Mouse (Mus musculus) spleen, postnatal 14 days (tissue): ENCODE measurements at regions not wholly inside any gene's neighbourhood (a gene's known extent, or its start where the extent isn't known, plus 50 kb on each side); places are given as distances from the start of the nearest gene placed in this dataset.

Source experiments
- DNase-seq, 2 experiments: peaks; one replicate each; pipeline ENCODE4 v3.0.0; 2021 to 2022; ENCODE audit warnings: low spot score in 2 of 2

DNA sequence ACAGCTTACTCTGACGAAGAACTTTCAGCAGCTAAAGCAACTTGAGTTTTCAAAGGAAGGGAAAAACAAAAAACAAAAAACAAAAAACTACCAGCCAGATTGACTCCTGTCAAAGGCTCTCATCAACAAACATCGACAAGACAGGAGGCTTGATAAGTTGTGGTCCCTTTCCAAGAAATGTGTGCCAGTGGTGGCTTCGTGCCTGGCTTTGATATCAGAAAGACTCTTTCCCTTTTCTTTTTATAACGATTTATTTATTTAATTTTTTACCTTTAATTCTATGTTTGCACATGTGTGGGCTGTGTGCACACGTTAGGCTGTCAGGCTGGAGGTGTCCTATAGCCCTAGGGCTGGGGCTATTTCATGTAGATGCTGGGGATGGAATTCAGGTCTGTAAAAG lies 60.4 kb downstream of the Dact1 start:
- DNase-seq, result no peak

DNA sequence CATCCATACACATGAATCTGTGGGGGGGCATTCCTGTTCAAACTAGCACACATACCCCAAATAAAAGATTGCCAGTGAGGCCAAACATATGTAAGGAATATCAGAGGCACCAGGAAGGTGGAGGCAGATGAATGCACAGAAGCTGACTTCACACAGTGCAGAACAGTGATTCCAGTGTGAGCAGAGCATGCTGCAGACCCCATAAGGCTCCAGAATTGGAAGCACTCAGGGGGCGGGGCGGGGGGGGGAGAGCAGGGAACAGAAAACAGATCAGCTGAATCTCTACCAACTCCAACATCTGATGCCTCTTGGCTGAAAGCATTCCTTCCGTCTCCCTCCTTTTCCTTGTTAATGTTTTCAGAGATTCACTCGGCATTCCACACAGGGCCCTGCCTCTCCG lies 62.3 kb downstream of the Dact1 start:
- no peak for DNase-seq

DNA sequence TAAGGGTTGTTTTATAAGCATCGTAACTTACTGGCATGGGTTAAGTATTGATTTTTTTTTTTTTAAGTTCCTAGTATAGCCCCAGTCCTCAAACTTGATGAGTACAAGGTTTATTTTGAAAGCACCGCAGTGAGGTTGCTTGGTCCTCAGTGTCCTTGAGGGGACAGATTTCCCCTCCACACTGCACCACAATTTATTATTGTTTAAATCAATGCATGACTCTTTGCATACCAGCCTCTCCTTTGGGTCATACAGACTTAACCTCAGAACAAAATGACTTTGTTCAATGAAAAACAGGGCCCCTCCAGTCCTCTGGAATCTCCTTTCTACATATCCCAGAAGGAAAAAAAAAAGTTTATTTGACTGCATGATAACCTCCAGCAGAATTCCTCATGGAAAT lies 63.9 kb downstream of the Dact1 start:
- DNase-seq, result no peak

DNA sequence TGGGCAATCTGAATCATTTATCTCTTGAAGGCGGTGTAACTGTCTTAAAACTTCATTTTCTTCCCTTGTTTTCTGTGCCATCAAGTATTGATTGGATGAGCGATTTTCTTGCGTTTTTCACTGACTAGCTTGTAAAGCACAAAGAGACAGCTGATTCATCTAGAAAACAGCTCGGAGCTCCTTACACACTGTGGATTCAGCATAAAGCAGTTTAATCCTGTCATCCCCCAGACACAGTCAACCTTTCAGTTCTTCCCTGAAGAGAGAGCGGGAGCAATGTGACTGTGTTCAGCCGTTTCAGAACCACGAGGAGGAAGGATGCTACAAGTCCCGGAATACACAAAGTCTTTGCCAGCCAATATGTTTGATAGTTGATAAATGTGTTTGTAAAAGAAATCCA lies 66.8 kb downstream of the Dact1 start:
- DNase-seq, result no peak

DNA sequence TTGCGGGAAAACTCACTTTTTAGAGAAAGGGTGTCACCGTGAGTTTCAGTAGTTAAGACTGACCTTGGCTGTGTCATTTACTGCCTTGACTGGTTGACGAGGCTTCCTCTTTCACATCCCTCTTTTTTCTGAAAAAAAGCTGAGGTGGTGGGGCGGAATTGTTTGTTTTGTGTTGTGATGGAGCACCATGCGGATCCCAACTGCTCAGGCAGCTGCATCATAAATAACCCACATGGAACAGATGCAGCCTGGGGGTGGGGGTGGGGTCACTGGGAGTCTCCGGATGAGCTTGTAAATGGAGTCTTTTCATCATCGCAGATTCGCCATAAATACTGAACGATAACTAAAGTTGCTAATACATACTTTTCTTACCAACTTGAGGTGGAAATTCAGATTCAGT lies 67.3 kb downstream of the Dact1 start:
- DNase-seq, result no peak

DNA sequence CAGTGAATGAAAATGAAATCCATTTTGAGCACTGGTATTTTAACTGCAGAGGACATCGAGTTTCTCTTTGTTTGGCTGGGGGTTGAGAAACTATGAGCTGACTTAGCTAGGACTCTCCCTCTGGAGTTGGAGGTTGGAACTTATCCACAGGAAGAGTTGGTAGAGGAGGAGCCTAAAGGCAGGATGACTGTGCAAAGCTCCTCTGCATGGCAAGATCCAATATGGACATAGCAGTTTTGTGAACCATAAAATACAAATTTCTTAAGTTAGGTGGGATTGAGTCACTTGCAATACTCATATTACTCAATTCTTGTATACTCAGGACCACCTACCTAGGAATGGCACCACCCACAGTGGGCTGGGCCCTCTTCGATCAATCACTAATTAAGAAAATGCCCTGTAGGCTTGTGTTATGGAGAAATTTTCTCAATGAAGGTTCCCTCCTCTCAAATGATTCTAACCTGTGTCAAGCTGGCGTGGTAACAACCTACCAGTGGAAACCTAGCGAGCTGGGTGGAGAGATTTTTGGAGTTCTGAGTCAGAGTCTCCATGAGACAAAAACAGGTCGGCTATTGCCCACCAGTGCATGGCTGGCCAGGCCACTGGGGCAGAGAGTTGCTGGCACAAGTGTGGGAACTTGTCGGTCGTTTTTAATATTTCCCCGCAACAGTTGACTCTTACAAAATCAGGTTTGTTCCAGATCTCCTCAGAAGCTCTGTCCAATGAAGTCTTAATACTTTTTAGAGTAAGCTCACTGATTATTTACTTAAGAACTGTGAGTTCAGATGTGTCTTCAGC lies 70.1 kb downstream of the Dact1 start:
- no peak for DNase-seq

DNA sequence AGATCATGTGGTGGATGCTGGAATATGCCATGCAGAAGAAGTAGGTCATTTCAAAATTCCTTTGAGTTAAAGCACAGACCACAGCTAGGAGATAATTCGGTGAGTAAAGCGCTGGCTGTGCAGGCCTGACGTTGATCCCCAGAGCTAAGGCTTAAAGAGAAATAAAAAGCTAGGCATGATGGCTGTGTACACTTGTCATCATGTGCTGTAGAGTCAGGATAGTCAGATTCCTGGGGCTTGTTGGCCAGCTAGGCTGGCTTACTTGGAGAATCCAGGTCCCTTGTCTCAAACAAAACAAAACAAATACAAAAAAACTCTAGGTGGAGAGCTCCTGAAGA lies 70.7 kb downstream of the Dact1 start:
- DNase-seq, result no peak

DNA sequence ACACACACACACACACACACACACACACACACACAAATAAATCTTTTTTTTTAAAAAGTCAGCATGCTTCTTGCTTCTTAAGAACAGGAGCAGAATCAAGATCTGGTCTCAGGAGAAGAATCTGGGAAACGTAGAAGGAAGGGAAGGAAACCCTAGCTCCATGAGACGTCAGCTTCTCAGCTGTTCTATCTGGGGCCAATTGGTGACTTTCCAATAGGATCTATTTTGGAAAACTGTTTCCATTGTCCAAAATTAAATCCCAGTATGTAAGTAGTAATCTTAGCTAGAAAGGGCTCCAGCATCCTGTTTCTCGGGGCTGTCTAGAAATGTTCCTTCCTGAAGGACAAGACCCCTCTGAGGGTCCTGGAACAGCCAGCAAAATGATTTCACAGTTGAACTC lies 76.6 kb downstream of the Dact1 start:
- no peak for DNase-seq

DNA sequence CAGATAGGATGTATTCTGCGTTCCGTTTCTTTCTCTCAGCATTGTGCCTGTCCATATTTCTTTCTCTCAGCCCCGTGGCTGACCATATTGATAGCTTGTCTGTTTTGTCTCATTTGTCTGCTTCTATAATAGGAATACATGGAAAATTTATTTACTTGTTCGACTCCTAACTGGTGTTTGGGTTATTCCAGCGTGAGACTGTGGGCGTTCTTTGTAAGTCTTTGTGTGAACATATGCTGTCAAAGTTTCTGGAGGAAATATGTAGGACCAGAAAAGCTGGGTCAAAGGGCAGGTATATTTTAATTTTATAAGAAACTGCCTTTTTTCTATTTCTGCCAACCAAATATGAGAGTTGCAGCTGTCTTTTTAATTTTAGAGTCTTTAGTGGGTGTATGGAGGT lies 81.8 kb downstream of the Dact1 start:
- DNase-seq, result no peak

DNA sequence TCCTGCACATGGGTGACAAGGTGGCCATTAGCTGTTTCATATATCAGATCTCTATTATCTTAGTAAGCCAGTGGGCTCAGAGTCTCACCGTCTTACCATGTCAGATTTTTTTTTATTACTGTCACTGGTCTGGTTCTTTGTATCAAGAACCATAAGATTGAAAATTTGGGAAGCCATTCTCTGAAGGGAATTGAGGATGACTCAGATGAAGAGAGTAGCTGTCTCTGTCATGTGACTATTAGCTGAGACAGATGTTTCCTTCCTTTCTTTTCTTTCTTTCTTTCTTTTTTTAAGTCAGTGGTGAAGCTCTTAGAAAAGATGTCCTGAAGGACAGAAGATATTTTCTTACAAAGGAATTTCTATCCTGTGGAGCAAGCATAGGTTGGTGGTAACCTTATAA lies 84.1 kb downstream of the Dact1 start:
- DNase-seq, result no peak

DNA sequence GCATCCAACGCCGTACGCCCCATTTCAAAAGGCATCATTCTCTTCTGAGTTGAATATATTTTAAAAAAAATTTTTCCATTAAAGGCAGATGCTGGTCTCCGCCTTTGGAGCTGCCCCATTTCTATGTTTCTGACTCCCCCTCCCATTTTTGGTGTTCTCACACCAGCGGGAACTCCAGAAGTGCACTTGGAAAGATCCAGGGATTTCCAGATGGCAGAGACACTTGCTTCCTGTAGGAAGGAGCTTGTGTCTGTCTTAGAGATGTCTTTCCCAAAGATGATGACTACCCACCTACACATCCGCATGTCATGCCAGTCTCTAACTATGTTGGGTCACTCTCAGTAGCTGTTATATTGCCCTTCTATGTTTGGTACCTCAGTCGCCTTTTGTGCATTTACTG lies 87.8 kb downstream of the Dact1 start:
- no peak for DNase-seq

DNA sequence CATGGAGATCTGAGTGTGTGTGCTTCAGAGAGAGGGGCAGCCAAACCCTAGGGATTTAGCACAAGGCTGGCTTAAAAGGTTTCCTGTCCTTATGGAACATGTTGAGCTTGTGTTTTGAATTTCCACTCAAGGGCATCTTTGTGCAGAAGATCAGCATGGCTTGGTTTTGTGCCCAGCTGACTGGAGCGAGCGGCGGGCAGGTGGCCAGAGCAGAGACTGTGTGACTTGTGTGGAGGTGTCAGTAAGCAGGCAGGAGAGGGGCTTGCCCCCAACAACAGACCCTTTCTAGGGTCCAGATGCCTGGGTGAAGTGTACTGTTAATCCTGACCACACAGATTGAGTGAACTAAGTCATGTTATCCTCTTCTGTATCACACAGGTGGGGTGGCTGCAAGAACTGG lies 89.0 kb downstream of the Dact1 start:
- no peak for DNase-seq

DNA sequence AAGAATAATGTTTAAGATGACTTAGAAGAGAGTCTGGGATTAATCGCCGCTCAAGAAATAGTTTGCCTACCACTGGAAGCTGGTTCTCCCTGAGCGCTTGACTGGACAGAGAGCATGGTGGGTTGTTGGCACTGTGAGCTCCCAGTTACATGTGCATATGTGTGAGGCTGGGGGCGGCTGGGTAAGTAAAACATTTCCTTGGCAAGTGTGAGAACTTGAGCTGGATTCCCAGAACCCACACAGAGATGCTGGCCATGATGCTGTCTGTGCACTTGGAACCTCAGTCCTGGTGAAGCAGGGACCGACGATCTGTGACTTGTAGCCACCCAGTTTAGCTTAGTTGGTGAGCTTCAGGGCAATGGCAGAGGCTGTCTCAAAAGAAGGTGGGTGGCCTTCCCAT lies 90.5 kb downstream of the Dact1 start:
- DNase-seq, result no peak

DNA sequence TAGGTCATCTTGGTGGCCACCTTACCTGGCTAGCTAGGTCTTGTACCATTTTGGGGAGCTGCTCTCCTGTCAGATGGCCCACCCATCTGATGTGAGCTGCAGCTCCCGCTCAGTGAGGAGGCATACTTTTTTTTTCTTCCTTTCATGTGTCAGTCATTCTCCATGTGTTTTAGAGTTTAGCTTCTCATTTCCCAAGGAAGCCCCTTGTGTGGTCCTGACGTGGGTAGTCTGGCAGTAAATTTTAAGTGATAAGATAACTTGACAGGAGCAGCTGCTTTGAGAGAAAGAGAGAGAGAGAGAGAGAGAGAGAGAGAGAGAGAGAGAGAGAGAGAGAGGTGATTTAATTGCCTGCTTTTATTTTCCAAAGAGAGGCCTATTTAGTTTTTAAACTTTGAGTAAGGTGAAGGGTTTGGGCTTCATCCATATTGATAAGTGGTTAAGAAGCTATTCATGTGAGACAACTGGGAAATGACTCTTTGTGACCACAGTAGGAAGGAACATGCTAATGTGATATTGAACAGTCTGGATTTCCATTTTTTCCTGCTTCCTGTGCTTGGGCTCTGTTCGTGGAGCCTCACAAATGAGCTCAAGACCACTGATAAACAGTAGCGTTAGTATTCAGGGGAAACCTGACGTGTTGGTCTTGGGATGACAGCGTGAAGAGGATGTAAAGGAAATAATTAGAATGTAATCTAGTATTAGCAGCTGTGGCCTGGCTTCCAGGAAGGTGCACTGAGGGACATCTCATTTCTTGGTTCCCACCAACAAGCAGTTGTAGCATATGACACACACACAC lies 92.1 kb downstream of the Dact1 start:
- no peak for DNase-seq

DNA sequence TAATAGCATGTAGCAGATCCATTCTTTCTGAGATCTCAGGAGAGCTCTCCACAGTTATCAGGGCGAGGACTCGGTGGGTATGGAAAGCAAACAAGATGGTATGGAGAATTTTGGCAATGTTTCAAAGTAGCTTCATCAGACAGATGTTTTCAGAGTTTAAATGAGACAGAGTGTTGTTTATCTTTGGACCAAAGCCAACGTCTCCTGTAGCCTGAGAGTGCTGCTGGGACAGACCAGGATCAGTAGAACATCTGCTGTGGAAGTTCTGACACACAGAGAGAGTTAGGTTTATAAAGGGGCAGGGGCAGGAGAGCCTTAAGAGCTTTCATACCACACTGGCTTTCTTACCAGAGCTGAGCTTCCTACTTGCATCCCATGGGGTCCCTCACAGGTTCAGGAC lies 97.6 kb downstream of the Dact1 start:
- no peak for DNase-seq

DNA sequence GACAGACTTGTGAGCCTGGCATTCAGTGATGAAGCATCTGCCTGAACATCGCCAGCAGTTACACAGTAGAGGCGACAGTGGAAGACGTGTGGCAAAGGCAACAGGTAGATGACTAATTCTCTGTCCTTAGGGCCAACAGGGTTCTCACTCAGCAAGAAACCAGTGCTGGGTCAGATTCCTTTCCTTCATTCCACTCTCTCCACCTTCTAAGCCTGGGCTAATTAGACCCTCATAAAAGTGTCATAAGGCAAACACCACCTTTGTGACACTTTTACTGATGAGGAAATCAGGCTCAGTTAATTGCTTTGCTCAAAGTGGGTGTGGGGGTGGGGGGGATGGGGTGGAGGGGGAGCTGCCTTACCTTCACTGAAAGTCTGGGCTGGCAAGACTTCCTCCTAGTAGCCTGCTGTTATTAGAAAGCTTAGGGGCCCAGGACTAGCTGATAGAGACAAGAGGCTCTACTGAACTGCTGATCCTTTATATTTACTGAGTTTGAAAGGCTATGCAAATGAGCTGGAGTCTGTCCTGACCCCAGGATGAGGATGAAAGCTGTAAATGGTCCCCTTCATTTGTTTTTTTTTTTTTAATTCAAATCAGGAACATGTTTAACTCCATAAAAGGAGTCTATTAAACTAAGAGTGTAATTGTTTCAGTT lies 98.8 kb downstream of the Dact1 start:
- no peak for DNase-seq

DNA sequence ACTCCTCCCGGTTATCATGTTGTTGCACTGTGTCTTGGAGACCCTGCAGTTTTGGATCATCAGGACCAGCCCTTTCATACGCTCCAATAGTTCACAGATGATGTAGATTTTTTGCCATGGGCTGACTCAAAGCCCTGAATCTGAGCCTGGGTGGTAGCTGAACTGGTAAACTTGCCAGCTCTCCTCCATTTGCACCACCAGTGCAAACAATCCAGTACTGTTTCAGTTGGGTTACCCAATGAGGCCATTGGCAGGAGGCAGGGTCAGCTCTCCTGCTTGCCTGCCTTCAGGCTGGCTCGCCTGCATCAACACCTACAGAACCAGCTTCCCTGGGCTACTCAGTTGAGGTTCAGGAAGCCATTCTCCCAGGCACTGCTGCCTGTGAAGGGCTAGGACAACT lies 102.6 kb downstream of the Dact1 start:
- no peak for DNase-seq

DNA sequence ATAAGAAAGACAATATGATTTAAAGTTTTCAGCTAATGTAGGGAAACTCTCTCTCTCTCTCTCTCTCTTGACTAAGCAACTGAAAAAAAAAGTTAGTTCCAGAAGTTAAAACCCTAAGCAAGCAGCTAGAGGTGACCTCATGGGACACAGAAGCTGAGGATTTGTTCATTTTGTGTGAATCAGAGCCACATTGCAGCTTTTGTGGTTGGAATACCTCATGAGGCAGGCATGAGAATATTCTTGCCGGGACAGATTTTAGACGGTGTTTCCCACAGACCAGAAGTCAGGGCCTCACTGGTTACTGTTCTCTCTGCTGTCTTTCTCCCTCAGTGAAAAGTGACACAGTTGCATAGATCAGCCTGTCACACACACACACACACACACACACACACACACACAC lies 107.3 kb downstream of the Dact1 start:
- no peak for DNase-seq

DNA sequence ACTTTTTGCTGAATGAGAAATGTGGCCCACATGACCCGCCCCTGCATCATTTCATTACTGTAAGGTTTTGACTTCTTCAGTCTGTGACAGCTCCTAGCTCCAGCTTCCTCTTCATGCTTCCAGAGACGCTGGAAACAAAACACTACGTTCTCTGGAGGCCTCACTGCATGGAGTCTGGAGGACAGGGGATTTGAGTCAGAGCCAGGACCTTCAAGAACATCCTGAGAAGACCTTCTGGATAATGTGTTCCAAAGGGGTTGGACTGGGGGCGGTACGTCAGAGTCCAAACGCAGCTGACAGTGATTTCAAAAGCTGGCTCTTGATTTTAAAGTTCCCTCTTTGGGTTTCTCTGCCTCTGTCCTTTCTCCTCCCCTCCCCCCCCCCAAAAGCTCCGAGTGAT lies 108.5 kb downstream of the Dact1 start:
- no peak for DNase-seq

DNA sequence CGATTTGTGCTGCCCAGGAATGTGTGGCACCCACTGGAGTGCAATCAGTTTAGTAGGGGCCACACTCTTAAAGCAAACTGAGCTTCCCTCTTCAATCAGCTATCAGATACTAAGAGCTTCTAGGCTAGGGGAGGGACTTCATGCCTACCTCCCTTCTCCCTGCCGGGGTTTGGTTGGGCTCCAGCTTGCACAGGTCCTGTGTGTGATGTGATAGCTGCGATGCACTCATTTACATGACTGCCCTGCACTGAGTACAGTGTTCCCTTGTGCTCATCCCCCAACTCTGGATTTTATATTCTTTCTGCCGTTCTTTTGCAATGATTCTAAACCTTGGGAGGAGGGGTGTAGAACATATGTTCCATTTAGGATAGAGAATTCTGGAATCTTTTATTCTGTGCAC lies 109.5 kb downstream of the Dact1 start:
- DNase-seq, result no peak

DNA sequence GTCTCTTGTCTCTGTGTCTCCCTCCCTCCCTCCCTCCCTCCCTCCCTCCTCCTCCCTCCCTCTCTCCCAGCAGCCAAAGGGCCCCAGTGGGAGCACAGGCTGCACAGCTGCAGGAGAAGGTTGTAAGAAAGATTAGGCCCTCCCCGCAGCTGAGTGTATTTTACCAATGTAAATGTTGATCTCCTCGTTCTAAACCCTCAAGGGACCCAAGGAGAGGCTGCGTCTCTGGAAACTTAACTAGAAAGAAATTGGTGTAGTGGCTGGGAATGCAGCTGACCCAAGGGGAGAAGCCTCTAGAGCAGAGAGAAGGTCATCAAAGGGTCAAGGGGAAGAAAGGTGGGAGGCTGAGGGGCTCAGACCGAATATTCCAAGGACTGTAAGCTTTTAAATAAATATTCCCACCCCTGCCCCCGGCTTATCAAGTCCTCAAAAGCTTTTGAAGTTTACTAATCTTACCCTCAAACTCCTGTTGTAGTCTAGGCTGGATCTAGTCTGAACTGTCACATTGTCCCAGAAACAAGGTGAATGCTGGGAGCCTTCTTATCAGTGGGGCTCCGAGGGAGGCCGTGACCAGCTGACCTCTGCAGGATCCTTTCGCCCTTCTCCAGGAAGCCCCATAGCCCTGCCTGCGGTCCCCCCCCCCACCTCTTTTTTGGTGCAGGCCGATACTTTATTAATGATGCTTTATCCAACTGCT lies 116.5 kb downstream of the Dact1 start:
- DNase-seq, result no peak

DNA sequence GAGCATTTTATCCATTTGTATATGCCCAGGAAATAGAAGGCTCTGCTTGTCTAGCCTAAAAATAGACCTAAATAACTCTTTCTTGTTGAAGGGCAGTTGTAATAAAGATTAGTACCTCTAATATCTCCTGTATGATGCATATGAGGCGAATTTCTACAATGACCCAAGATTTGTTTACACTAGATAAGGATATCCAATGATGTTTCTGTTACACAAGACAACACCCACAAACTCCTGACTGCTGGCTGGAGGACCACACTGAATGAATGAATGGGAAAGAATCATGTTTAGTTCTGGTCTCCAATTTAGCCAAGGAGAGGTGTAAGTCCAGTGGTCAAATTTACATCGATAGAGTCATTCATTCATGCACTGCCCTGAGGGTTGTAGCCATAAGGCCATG lies 118.3 kb downstream of the Dact1 start:
- DNase-seq, result no peak
